In genomic region chr2:34227688-34228087, GRCm38 (mm10) we compare ENCODE assay signal across 9 mouse cellular contexts.
"Had no signal": no experiment of that assay in that cellular context is flagged by ENCODE, and none has a peak within 500 bp of the region (broad histone marks: within the 10 kb centered on the region; RNA-seq: fewer than 3 reads in every experiment).

No protein-coding gene starts in this region.

- H3K36me3 ChIP-seq: kidney, embryonic 15.5 days; limb, embryonic 13.5 days had no signal

- H3K9me3 ChIP-seq: kidney, embryonic 15.5 days; limb, embryonic 13.5 days had no signal

- H3K27me3 ChIP-seq: kidney, embryonic 15.5 days; limb, embryonic 13.5 days had no signal

- H3K27ac ChIP-seq: kidney, embryonic 15.5 days; limb, embryonic 13.5 days; liver, embryonic 14.5 days; stomach, postnatal 0 days had no signal

- H3K4me2 ChIP-seq: kidney, embryonic 15.5 days; limb, embryonic 13.5 days had no signal

- H3K9ac ChIP-seq: kidney, embryonic 15.5 days; limb, embryonic 13.5 days; liver, embryonic 14.5 days had no signal

- DNase-seq: kidney, adult 18-20 months; kidney, postnatal 14 days; left cerebral cortex, postnatal 4 days; lung, adult 18-20 months; lung, postnatal 36 days had no signal

- H3K4me3 ChIP-seq: kidney, embryonic 15.5 days; limb, embryonic 13.5 days had no signal
